Mouse (Mus musculus) liver, adult 2 months (tissue): Measurements from ENCODE around the gene Spaca9. TPM values are rescaled to one million over a fixed set of nuclear protein-coding genes. Genes with fewer than 3 reads are reported as not detected.

ENCODE experiments used
- DNase-seq: peaks from one replicate; pipeline ENCODE4 v3.0.0-alpha.2; 2011; ENCODE audit warnings: low read depth, low spot score; ENCODE audit errors: extremely low read depth
- H3K27ac ChIP-seq: fragments of 200-500 bp; replicated peaks from 2 replicates; pipeline ENCODE4 v1.5.1; 2012; ENCODE audit warnings: low read depth, mild to moderate bottlenecking, control low read depth, inconsistent platforms, low read length; ENCODE audit not compliant: insufficient read depth
- H3K27me3 ChIP-seq: fragments of 200-500 bp; 2 replicates; pipeline ENCODE4 v1.6.1; 2012; ENCODE audit warnings: mild to moderate bottlenecking, moderate library complexity, low read length, inconsistent platforms; ENCODE audit not compliant: control insufficient read depth, insufficient read depth
- H3K36me3 ChIP-seq: fragments of 200-500 bp; 2 replicates; pipeline ENCODE4 v1.6.1; 2012; ENCODE audit warnings: low read length, inconsistent platforms; ENCODE audit not compliant: control insufficient read depth, insufficient read depth
- H3K4me1 ChIP-seq: fragments of 200-500 bp; 2 replicates; pipeline ENCODE4 v1.6.1; 2011; ENCODE audit warnings: low read length; ENCODE audit not compliant: control insufficient read depth, insufficient read depth
- H3K4me3 ChIP-seq: fragments of 200-500 bp; 2 replicates; pipeline ENCODE4 v1.5.1; 2011; ENCODE audit warnings: low read depth, mild to moderate bottlenecking, control low read depth, low read length, moderate library complexity; ENCODE audit not compliant: insufficient read depth
- H3K79me2 ChIP-seq: fragments of 200-500 bp; 2 replicates; pipeline ENCODE4 v1.6.1; 2012; ENCODE audit warnings: inconsistent platforms, mild to moderate bottlenecking, low read length, moderate library complexity; ENCODE audit not compliant: control insufficient read depth, insufficient read depth
- H3K9ac ChIP-seq: fragments of 200-500 bp; 2 replicates; pipeline ENCODE4 v1.6.1; 2012; ENCODE audit warnings: low read depth, mild to moderate bottlenecking, control low read depth, inconsistent platforms, low read length
- CTCF ChIP-seq: fragments of 200-500 bp; IDR thresholded peaks from 2 replicates; pipeline ENCODE4 v1.5.1; 2011; ENCODE audit warnings: low read depth, low read length, control low read depth
- POLR2A ChIP-seq: fragments of 200-500 bp; IDR thresholded peaks from 2 replicates; pipeline ENCODE4 v1.6.1; 2011; ENCODE audit warnings: low read length, control low read depth; ENCODE audit not compliant: insufficient read depth; ENCODE audit errors: extremely low read depth
- WGBS: fragments of 180-500 bp; shearing (Covaris S2); methylation state at CpG from one replicate; pipeline ENCODE4 v1.1.7; 2018; 5-methylcytosine and 5-hydroxymethylcytosine counted together
- polyA plus RNA-seq: library from polyadenylated mRNA; depleted of rRNA; stranded (reverse); fragments of >200 nt; gene quantifications from 2 replicates; pipeline ENCODE4 v1.2.3, GENCODE M21; 2012
- total RNA-seq: library from RNA; depleted of rRNA; stranded (reverse); fragments of >200 nt; gene quantifications from 2 replicates; pipeline ENCODE4 v1.2.3, GENCODE M21; 2014

Gene Spaca9
- total and polyA plus RNA-seq, 2 experiments: 0.26 TPM; not detected in 1

GRCm38 (mm10) chr2:28730676-28731075 lies 31.1 kb upstream of the Spaca9 start:
- Histone ChIP-seq H3K4me1 (no peaks in the 10 kb centered on the region), H3K9ac (no peak overlapping the region), H3K79me2 (no peaks in the 10 kb centered on the region), H3K4me3 (no peak overlapping the region), H3K27ac (no peak overlapping the region), H3K27me3 (no peaks in the 10 kb centered on the region), H3K36me3 (no peaks in the 10 kb centered on the region)
- no peak for DNase-seq
- TF ChIP-seq CTCF: no peak
- TF ChIP-seq POLR2A: no peak

DNA sequence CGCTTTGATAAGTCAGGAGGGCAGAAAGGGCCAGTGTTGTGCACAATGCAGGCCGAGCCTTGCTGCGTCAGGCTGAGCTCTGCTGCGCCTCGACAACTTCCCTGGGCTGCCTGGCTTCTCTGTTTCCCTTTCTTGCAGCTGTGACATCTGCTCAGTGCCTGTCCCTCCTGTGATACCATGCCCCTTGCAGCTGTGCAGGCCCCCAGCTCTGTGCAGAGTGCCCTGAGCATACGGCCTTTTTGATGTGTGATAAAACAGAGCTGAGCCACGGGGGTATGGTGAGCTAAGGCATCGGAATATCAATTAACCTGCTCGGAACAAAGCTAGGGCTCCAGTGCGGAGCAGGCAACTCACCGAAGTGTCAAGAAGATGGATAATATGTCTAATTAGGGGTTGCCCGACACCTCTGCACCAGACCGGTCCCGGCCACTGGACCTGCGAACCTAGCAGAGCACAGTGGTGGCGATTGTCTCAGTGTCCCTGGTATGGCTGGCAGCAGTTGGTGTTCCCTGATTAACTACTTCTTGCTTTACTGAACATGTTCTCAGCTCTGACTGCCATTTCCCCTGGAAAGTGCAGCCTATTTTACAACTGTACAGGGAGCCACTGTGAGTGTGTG lies 28.4 kb upstream of the Spaca9 start:
- Histone ChIP-seq H3K36me3 (no peaks in the 10 kb centered on the region), H3K27me3 (no peaks in the 10 kb centered on the region), H3K79me2 (no peaks in the 10 kb centered on the region), H3K27ac (no peak overlapping the region), H3K4me1 (no peaks in the 10 kb centered on the region), H3K9ac (no peak overlapping the region), H3K4me3 (no peak overlapping the region)
- no peak for DNase-seq
- TF ChIP-seq POLR2A: no peak
- TF ChIP-seq CTCF: no peak
- WGBS: 81% methylated on average over 16 of the region's 16 CpGs

- Histone ChIP-seq H3K79me2 (no peaks in the 10 kb centered on the region), H3K27ac (no peak overlapping the region), H3K4me3 (no peak overlapping the region), H3K36me3 (no peaks in the 10 kb centered on the region), H3K27me3 (no peaks in the 10 kb centered on the region), H3K4me1 (no peaks in the 10 kb centered on the region), H3K9ac (no peak overlapping the region)
- 60% methylated on average over 9 of the region's 9 CpGs for WGBS
- no peak for DNase-seq
- TF ChIP-seq CTCF (no peak), POLR2A (no peak)
These were observed 24.4 kb upstream of the Spaca9 start for GRCm38 (mm10) chr2:28723912-28724311.

- no peaks in the 10 kb centered on the region for H3K27me3 ChIP-seq
- TF ChIP-seq CTCF: no peak
- no peak for TF ChIP-seq POLR2A
These were observed 22.9 kb upstream of the Spaca9 start for GRCm38 (mm10) chr2:28722419-28722818.

DNA sequence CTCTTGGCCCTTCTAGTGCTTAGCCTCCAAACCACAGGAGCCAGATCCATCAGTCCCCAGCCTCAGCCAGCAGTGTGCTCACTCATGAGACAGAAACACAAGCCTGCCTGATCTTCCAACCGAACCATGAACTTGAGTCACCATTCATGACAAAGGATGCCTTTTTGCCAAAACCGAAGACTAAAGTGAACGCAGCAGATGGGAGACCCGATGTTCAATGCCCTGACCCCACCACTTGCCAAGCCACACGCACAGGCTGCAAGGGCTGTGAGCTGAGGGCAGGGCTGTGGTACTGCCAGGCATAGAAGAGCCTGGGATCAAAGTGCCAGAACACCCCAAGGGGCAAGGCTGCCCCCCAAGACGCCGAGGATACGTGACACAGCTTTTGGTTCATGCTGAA lies 13.5 kb upstream of the Spaca9 start:
- DNase-seq: no peak
- no peaks in the 10 kb centered on the region for H3K4me1 ChIP-seq
- H3K27ac ChIP-seq: no peak overlapping the region
- H3K4me3 ChIP-seq: no peak overlapping the region
- no peaks in the 10 kb centered on the region for H3K27me3 ChIP-seq
- WGBS: 84% methylated on average over 8 of the region's 8 CpGs
- no peak for TF ChIP-seq CTCF
- TF ChIP-seq POLR2A: no peak
- no peaks in the 10 kb centered on the region for H3K36me3 ChIP-seq
- H3K79me2 ChIP-seq: no peaks in the 10 kb centered on the region
- no peak overlapping the region for H3K9ac ChIP-seq

More at GRCm38 (mm10) chr2:28722419-28722818, 22.9 kb upstream of the Spaca9 start:
- Histone ChIP-seq H3K36me3 (no peaks in the 10 kb centered on the region), H3K79me2 (no peaks in the 10 kb centered on the region), H3K4me3 (no peak overlapping the region), H3K27ac (no peak overlapping the region), H3K4me1 (no peaks in the 10 kb centered on the region), H3K9ac (no peak overlapping the region)
- DNase-seq: no peak
- whole genome bisulfite sequencing: 89% methylated on average over 8 of the region's 8 CpGs

GRCm38 (mm10) chr2:28706787-28707186 lies 7.3 kb upstream of the Spaca9 start:
- WGBS: 82% methylated on average over 6 of the region's 6 CpGs
- H3K36me3 ChIP-seq: no peaks in the 10 kb centered on the region
- no peak overlapping the region for H3K4me3 ChIP-seq
- no peak for DNase-seq
- H3K27ac ChIP-seq: no peak overlapping the region
- TF ChIP-seq POLR2A (no peak), CTCF (no peak)
- H3K4me1 ChIP-seq: no peaks in the 10 kb centered on the region
- H3K79me2 ChIP-seq: no peaks in the 10 kb centered on the region
- no peaks in the 10 kb centered on the region for H3K27me3 ChIP-seq
- H3K9ac ChIP-seq: no peak overlapping the region
